Mouse (Mus musculus) layer of hippocampus, adult 8-10 months (tissue): ENCODE data around the gene Alx3. TPM values are rescaled to one million over a fixed set of nuclear protein-coding genes. Genes with fewer than 3 reads are reported as not detected.
A peak's percentile ranks its signal among the peaks of the same experiment; 100 is the strongest.

Experiments
- DNase-seq, 2 experiments: peaks; one replicate each; pipeline ENCODE4 v3.0.0; 2022; ENCODE audit warnings: low spot score in 2 of 2
- total RNA-seq, 4 experiments: library from RNA; stranded (reverse); gene quantifications; 2 replicates each; pipeline ENCODE4 v1.2.4; 2022

Alx3 gene
- total RNA-seq, 4 experiments from 2014 or later: 0.45 to 1.4 (median 0.83) TPM; not detected in 1

DNA sequence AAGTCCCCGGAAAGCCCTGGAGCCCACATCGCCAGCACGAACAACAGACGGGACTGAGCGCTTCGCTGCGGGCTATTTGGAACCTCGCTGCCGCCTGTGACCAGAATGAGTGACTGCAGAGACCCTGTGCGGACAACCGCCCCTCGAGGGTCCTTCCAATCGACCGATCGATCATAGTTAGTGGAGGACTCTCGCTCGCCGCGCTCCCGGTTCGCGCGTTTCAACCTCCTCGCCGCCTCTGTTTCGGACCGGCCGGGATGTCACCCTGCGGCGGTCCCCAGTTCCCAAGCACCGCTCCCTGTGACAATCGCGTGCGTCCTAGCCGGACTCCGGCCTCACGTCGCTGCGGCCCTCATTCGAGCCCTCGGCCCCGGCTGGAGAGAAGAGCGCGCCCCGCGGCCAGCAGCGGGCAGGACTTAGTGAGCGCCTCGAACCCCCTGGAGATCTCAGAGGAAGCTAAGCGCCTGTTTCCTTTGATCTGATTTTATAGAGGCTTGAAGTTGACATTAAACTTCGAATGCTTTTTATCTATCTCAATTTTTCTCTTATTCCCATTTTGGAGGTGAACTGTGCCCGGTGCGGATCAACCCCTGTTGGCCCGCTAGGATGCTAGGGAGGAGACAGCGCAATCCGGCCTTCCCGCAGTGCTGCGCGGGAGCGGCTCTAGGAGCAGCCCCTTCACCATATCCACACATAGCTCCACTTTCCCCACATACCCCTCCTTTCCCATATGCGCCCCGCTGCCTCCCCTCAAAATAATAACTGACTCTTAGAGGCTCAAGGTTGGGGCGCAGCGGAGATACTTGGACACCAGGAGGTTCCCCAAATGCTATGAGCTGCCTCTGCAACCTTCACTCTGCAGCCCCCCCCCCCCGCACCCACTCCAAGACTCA lies 11.7 kb upstream of the Alx3 start:
- no peak for DNase-seq

DNA sequence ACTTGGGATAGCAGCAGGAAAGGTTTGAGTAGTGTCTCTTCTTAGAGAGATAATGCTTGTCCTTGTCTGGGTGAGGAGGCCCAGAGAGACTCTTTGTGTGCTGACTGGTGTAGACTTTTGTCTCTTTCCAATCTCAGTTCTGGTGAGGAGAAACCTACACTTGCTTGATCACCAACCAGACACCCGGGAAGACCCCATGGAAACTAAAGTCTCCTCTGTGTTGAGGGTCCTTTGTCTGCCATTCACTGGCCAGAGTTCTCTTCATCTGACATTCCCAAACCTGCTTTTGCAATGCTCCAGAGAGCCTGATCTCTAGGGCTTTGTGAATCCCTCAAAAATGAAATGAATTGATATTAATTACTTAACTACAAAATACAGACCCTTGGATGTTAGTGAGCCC lies 10.9 kb upstream of the Alx3 start:
- no peak for DNase-seq

DNA sequence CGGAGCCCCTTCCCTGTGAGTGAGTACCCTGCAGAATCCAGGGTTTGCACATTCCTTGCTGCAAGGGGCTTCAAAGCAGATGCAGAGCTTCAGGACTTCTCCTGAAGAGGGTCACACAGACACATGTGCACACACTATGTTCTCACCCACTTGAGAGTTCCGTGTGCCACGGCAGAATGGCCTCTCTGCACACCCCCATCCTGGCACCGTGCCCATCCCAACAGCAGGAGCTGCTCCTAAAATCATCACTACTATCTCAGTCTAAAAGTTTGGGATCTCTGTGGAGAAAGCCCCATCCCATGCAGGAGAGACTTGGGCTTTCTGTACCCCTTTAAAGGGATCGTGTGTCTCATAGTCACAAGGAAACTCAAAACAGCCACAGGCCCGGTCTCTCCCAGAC lies 8.3 kb upstream of the Alx3 start:
- no peak for DNase-seq

DNA sequence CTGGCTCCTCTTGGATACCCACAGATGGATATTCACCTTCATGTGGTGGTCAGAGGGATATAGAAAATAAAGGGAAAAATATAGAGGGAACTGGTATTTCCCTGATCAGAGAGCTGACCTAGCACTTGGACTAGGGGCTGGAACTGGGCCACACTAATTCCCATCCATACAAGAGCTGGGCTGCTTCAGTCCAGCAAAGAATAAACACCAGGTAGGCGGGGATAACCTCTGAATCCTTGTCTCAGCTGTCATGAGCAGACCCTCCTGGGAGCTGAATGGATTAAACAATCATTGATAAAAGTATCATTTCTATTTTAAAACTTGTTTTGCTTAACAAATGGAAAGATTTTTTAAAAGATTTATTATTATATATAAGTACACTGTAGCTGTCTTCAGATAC lies 3.2 kb upstream of the Alx3 start:
- no peak for DNase-seq

DNA sequence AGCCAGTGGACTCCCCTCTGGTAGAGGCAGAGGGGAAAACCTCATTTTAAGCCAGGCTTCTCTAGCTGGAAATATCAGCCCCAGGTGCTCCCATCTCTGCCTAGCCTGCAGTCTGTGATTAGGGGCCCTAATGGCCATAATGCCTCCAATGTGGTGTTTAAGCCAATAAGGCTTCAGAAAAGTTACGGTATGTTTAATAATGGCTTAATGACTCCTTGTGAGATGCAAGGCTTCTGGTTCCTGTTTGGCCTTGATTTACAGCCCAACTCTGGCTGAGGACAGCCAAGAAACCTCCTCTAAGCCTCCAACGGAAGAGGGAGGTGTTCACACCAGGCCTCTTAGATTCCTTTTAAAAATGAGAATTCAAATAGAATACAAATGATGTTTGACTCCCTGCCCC lies 1.2 kb upstream of the Alx3 start:
- no peak for DNase-seq

DNA sequence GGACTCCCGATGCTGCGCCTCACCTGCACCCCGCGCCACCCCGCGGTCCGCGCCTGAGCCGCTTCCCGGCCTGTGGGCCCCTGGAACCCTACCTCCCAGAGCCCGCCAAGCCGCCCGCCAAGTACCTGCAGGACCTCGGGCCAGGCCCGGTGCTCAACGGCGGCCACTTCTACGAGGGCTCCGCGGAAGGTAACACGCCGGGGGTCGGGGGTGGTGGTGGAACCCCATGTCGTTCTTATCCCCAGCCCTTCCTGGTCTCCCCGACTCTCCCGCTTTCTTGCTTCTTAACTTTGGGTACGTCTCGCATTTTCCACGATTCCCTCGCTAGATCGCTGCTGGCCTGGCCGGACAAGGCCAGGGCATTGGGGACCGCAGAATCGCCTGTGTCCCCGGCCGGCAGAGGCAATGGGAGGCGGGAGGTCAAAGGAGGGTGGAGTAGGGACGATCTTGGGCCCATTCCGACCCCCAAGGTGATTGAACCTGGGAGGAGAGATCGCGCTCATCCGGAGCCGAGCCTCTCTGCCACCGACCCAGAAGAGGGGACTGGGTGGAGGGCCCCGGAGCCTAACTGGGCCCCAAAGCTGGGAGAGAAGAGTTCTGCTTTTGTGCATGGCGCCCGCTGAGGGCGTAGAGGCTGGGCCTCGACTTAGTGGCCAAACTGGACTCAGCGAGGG lies 570 bp downstream of the Alx3 start:
- DNase-seq: no peak

DNA sequence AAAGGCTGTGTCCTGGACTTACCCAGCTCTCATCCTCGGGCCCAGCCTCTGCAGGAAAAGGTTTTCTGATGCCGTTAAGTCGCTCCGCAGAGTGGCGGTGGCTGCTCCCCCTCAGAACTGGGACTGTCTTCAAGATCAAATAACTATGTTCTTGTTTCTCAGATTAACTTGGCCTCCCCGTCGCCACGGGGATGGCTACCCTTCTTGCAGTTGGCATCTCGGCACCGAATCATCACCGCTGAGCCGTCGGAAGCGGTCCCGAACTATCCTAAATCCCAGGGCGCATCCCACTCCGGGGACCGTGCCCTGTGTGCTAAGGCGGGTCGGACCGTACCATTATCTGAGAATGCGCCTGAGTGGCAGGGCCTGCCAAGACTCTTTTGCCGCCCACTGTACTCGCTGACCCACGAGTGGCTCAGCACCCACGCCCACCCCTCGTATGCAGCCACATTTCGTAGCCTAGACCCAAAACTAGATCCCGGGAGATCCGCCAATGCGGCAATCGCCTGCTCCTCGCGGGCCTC lies 1.2 kb downstream of the Alx3 start:
- DNase-seq: no peak

DNA sequence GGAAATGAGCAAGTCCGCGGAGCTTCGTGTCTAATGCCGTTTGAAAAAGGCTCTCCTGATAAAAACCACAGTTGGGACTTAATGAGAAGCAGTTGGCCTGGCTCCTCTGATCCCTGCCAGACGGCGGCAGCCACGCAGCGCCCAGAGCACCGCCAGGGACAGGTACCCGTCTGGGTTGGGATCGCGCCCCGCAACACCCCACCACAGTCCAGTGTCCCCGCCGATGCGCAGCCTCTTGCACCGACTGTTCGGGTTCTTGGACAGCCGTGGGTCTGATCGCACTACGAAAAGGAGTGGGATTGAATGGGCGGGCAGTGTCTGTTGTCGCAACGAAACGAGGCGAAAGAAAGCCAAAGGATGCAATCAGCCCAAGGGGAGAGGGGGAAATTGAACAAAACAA lies 1.7 kb downstream of the Alx3 start:
- no peak for DNase-seq

DNA sequence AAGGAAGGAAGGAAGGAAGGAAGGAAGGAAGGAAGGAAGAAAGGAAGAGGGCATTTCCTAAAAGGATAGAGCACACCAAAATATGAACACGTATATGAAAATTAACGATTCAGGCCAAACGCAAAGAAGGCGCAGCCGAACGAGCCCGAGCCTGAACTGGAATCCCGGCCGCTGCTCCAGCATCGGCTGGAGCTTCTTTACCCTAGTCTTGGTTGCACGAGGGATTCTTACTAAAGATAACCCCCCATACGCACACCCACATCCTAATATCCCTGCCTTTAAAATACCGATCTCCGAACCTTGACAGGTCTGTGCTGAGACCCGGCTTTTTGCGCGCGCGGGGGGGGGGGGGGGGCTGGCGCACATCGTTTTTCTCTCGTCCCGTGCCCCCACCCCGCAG lies 2.3 kb downstream of the Alx3 start:
- DNase-seq: no peak

DNA sequence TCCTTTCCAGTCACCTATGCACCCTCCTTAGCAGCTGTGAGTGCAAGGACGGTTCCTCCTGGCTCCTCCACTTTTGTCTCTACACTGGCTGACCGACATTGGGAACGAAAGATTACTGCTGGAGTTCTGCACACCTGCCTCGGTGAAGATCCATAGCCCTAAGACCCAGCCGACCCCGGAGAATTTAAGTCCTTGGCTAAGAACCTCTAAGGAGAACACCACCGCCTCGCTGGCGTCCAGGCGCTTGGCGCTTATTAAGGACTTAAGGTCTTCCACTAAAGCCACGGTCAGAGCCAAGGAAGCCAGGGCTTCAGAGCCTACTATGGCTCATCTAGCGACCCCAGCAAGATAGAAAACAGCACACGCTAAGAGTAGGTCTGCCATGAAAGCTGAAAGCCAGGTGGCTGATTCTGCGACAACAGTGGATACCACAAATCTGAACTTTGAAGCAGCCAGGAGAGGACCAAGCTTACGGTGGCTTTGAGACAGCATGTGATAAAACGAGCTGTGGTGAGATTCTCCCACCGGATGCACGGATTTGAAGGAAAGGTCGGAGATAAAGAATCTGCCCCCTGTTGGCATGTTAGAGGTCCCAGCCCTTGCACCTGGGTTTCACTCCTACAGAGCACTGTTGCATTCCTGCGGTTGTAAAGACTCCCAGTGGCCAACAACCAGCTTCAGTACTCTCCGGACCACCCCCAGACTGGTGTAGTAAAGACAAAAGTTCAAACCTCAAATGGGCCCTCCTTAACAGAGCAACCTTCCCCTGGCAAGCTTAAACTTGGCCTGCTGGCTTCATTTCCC lies 3.0 kb downstream of the Alx3 start:
- no peak for DNase-seq

DNA sequence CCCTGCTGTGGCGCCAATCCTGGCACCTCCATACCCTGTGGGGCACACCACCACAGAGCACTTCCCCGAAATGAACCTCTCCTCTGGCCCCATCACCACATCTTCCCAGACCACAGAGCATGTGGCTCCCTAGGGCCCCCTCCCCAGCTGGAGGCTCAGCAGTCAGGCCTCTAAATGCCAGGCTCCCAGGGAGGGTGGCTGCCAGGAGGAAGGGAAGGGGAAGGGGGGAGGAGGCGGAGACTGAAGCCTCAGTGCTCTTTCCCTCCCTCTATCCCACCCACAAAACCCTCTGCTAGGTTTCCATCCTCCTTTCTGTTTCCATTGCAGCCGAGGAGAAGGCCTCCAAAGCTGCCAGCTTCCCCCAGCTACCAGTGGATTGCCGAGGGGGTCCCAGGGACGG lies 5.3 kb downstream of the Alx3 start:
- DNase-seq: no peak

DNA sequence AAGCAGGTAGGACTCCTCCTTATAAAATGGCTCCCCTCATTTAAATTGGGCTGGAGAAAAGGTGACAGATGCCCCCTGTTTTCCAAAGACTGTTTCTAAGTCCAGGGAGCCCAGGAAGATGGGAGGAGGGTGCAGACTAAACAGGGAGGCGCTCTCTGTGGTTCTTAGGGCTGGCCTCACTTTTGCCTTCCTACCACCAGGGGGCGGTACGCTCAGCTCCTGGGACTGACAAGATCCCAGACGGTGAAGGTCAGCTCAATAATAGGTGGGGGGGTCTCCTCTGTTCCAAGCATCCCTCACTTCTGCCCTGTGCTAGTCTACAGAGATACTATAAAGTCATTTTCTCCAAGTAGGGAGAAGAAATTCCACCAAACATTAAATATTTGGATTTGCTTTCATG lies 10.5 kb downstream of the Alx3 start:
- DNase-seq: peak in 1 of 2 experiments; percentile 44

DNA sequence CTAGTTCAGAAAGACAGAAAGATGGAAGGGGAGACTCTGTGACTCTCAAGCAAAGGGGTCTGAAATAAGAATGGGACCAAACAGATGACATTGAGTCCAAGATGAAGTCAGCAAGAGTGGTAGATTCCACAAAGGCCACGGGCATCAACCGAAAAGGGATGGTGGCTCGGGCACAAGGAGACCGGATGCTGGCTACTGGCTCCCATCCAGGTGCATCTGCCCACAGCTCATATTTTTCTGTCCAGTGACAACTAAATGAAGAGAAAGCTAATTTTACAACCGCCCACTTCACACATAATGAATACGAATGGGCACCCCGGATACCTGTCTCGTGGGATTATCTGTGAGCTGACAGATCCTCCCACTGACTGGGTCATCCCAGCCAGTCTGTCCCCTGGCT lies 12.4 kb downstream of the Alx3 start:
- no peak for DNase-seq

DNA sequence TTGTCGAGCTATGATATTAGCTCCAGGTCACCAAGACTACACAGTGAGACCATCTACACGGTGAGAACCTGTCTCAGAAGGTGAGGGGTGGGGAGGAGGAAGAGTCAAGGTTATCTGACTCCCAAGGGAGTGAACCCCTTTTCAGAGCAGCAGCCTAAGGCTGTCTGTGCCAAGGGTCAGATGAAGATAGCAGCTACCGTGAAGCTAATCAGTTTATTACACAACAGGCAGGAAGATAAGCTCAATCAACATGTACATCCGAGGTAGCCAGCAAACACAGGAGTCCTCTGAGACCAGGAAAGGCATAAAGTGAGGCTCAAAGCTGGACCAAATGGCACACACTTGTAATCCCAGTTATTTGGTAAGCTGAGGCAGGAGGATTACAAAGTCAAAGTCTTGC lies 14.0 kb downstream of the Alx3 start:
- no peak for DNase-seq

DNA sequence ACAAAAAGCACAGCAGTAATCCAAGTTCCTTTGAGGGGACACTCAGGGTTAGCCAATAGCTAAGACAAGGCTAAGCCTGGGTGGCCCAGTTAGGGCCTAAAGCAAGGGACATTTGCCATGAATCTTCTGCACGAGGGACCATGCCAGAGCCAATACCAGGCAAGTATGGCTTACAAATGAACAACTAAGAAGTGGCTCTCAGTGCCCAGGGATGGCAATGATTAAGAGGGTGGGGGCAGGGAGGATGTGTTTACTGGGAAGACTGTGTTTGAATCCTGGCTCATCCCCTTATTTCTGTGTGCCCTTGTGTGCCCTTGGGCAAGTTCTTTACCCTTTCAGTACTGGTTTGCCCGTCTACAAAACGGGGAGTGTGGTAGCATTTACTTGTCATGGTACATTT lies 14.5 kb downstream of the Alx3 start:
- no peak for DNase-seq

DNA sequence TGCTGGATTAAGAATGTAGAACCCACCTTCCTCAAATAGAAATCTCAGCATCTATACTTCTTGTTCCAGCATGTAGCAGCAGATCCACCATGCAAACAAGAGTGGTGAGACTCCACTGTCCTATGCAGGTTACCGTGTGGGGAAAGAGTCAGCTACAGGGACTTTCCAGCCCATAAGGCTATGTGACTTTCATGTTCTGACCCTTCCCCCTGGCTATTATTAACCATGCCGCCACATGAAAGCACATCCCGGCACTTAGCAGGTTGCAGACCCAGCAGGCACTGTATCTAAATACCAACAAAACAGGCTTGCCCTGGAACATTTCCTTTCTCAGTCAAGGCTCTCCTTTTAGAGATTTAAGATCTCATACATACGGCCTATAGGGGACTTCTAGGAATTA lies 16.6 kb downstream of the Alx3 start:
- no peak for DNase-seq

DNA sequence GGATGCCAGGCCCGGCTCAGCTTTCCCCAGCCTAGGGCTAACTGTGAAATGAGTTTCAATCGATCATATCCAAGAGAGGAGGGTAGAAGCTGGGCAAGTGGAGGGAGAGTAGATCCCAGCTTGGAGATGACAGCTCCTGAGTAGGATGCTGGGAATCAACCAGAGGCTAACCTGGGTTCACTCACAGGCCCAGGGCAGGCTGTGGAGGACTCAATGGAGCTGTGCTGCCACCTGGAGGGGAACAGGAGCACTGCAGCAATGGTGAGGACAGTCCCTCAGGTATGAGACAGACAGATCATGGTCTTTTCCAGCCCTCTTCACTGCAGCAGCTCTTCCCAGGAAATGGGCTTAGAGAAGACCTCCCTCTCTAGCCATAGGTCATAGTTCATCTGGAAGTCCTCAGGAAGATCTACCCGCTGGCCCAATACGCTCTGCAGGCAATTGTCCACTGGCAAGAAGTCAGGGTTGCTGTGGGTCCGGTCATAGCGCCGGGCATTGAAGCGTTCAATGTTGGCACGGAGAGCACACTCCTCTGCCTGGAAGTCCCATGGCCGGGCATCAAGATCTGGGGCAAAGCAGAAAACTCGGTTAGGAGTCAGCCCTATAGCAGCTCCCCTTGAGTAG lies 18.2 kb downstream of the Alx3 start:
- DNase-seq: peak; percentile 49 to 67

DNA sequence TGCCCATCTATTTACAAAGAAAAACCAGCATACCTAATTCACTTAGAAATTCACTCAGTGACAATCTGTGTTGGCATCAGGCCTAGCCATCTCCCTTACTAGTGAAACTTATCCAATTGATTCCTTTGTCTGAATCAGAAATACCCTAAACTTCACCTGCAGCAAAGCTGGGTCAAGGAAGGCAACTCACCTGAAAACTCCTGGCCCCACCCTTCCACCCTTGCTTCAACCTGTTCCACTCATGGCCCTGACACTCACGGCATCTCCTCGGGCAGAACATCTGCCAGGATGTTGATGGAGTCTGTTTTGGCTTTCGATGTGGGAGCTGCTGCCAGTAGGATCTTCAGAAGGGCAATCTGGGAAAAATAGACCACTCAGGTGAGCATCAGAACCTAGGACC lies 23.0 kb downstream of the Alx3 start:
- no peak for DNase-seq

DNA sequence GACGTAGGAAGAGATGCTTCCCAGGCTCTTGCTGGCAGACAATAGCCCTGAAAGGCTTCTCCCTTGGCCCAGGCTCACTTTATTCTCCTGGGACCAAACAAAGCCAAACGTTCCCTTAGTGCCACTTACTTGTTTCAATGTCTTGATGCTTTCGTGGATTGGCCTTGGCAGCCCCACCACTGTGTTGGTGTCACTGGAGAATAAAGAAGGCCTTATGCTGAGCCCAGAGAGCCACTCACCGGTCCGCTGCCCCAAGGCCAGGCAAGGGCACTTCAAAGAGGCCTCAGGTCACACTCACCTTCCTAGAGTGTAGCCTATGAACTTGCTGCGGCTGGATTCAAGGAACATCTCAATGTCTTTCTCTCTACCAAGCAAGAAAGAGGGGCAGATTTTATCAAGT lies 25.1 kb downstream of the Alx3 start:
- DNase-seq: no peak

DNA sequence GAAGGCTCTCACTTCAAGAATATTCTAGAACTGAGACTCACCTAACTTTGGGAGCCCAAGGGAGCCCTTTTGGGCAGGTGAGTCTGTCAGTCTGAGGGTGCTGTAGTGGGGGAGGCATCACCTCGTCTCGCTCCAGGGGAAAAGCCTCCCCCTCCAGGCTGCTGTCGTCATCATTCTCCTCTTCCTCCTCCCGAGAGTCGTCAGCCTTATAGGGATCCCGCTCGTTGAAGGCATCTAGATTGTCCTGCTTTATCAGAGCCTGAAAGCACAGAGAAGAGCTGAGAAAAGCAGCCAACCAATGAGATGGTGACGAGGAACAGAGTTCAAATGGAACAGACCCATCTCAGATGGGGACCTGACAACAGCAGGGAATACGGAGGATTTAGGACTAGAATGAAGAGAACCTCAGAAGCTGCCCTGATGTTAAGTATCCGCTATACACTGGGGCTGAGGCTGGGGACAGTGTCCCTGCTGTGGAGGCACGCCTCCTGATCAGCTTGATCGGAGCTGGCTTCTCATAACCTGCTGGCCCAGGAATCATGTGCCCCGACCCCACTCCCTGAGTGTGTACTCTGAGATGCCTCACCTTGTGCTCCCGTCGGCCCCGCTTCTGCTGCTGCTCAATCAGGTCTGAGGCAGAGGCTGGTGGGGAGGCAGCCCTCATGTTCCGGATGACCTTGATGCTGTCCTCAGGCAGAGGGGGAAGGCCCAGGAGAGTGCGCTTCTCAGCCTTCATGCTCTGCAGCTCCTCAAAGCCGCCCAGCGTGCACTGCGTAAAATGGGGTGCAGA lies 26.6 kb downstream of the Alx3 start:
- no peak for DNase-seq

DNA sequence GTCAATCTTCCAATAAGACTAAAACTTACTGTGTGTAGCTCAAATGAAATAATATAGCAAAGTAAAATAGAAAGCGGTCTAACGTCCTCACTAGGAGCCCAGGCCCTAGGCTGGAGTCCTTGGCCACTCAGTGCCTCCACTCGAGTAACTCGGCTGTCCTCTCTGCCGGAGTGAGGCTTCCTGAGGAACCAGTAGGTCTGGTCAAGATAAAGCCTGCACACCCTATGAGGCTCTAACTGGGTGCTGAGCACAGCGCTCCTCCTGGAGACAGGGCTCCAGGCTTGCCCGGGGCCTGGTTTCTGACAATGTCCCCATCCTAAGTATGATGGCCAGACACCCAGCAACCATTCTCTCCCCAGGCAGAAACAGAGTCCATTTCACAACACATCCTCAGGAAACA lies 27.7 kb downstream of the Alx3 start:
- no peak for DNase-seq
